Mouse (Mus musculus) intestine, embryonic 16.5 days (tissue): ENCODE results near the gene Wdfy3. TPM values are rescaled to one million over a fixed set of nuclear protein-coding genes. Genes with fewer than 3 reads are reported as not detected.
"Not testable (repeated sequence)": the region's sequence is repeated elsewhere in the genome, so short reads cannot be mapped to it uniquely, and the experiment has no call there.

Experiments used
- ATAC-seq: fragments of 200-750 bp; cut with Nextera tagmentation; 2 replicates; pipeline ENCODE4 v1.8.0; 2017; ENCODE audit warnings: moderate TSS enrichment, moderate library complexity
- H3K27ac ChIP-seq: fragments of 300-500 bp; sonication (generic); 2 replicates; pipeline ENCODE4 v1.5.1; 2014; ENCODE audit warnings: mild to moderate bottlenecking, low read length
- H3K27me3 ChIP-seq: fragments of 300-500 bp; sonication (generic); replicated peaks from 2 replicates; pipeline ENCODE4 v1.6.1; 2014; ENCODE audit warnings: low read length, control low read depth, mixed read lengths; ENCODE audit not compliant: control insufficient read depth, insufficient read depth
- H3K36me3 ChIP-seq: fragments of 300-500 bp; sonication (generic); 2 replicates; pipeline ENCODE4 v1.6.1; 2014; ENCODE audit warnings: low read length, control low read depth; ENCODE audit not compliant: control insufficient read depth, insufficient read depth
- H3K4me1 ChIP-seq: fragments of 300-500 bp; sonication (generic); 2 replicates; pipeline ENCODE4 v1.6.1; 2014; ENCODE audit warnings: low read length, control low read depth, mixed read lengths; ENCODE audit not compliant: control insufficient read depth, insufficient read depth
- H3K4me2 ChIP-seq: fragments of 300-500 bp; sonication (generic); 2 replicates; pipeline ENCODE4 v1.6.1; 2014; ENCODE audit warnings: low read depth, low read length, control low read depth
- H3K4me3 ChIP-seq: fragments of 300-500 bp; sonication (generic); 2 replicates; pipeline ENCODE4 v1.5.1; 2014; ENCODE audit warnings: mild to moderate bottlenecking, low read length
- H3K9ac ChIP-seq: fragments of 300-500 bp; sonication (generic); 2 replicates; pipeline ENCODE4 v1.6.1; 2014; ENCODE audit warnings: low read depth, low read length
- H3K9me3 ChIP-seq: fragments of 300-500 bp; sonication (generic); 2 replicates; pipeline ENCODE4 v1.6.1; 2016; ENCODE audit warnings: low read length, control low read depth; ENCODE audit not compliant: control insufficient read depth
- WGBS: fragments of 180-500 bp; shearing (Covaris S2); extraction: QIAGEN DNeasy Blood & Tissue Kit; methylation state at CpG from one replicate; pipeline ENCODE4 v1.1.7; 2014; 5-methylcytosine and 5-hydroxymethylcytosine counted together
- polyA plus RNA-seq: library from polyadenylated mRNA; unstranded; fragments of >200 nt; fragmentation: Nextera tagmentation; extraction: Ambion mirVana; gene quantifications from 2 replicates; pipeline ENCODE4 v1.2.1, GENCODE M21; 2015

Gene Wdfy3
- polyA plus RNA-seq, 1 experiment from 2014 or later, result 7.5 TPM

DNA sequence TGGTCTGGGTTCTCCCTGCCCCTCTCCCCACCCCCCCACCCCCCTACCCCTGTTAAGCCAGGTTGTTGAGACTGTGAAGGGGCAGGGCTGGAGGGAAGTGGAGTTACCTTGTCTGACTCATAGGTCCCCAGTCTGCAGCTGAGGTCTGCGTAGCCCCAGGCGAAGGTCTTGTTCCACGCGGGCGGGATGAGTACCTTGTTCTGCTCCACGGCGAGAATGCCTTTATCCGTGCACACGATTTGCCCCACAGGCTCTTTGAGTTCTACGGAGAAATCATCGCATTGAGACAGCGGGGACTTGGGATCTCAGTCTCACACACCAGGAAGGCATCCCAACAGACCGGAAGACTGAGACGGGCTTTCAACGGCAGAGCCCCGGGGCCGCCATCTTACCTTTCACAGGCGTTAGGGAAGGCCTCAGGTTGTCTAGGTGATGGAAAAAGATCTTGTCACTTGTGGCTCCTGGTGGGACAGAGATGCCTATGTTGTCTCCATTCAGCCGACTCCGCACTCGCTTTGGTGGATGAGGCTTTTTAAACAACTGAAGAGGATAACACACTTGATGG lies 217.5 kb downstream of the Wdfy3 start:
- no peak for ATAC-seq
- WGBS, result 97% methylated on average over 21 of the region's 21 CpGs

GRCm38 (mm10) chr5:101851133-101851532 lies 218.6 kb downstream of the Wdfy3 start:
- Histone ChIP-seq H3K9ac (no peak overlapping the region), H3K27me3 (no peaks in the 10 kb centered on the region), H3K36me3 (peaks cover 40% of the 10 kb centered on the region), H3K4me3 (no peak overlapping the region), H3K4me2 (no peak overlapping the region), H3K4me1 (no peaks in the 10 kb centered on the region), H3K27ac (no peak overlapping the region), H3K9me3 (no peaks in the 10 kb centered on the region)
- no peak for ATAC-seq
- 75% methylated on average over 7 of the region's 7 CpGs for WGBS

More for the DNA sequence above, 217.5 kb downstream of the Wdfy3 start:
- H3K9me3 ChIP-seq, result no peaks in the 10 kb centered on the region
- no peaks in the 10 kb centered on the region for H3K4me1 ChIP-seq
- no peak overlapping the region for H3K9ac ChIP-seq
- no peak overlapping the region for H3K4me2 ChIP-seq
- no peaks in the 10 kb centered on the region for H3K27me3 ChIP-seq
- H3K4me3 ChIP-seq, result no peak overlapping the region
- H3K36me3 ChIP-seq, result peaks cover 35% of the 10 kb centered on the region
- no peak overlapping the region for H3K27ac ChIP-seq

DNA sequence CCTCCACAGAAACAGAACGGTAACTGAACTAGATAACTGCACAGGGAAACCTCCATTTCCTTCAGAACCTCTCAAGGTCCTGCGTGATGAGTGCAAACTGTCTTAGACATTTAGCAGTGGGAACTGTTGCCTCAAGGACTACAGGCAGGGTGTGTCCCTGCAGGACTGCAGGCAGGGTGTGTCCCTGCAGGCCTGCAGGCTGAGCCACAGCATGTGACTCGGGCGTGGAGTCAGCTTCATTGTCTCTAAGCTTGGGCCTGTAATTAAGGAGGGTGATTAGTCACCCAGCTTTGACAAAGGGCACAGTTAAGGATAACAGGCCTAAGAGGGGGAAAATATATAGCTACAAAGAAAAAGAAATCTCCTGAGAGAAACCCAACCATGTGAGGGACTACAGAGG lies 222.0 kb downstream of the Wdfy3 start:
- H3K27me3 ChIP-seq, result no peaks in the 10 kb centered on the region
- H3K4me2 ChIP-seq, result no peak overlapping the region
- H3K9me3 ChIP-seq, result no peaks in the 10 kb centered on the region
- WGBS, result 51% methylated on average over 4 of the region's 4 CpGs
- H3K4me3 ChIP-seq, result no peak overlapping the region
- no peak overlapping the region for H3K9ac ChIP-seq
- H3K36me3 ChIP-seq, result peaks cover 22% of the 10 kb centered on the region
- ATAC-seq, result peak; percentile 91
- H3K27ac ChIP-seq, result no peak overlapping the region
- H3K4me1 ChIP-seq, result no peaks in the 10 kb centered on the region

GRCm38 (mm10) chr5:101847323-101847722 lies 222.4 kb downstream of the Wdfy3 start:
- Histone ChIP-seq H3K27me3 (no peaks in the 10 kb centered on the region), H3K9me3 (no peaks in the 10 kb centered on the region), H3K4me3 (no peak overlapping the region), H3K4me2 (no peak overlapping the region), H3K27ac (no peak overlapping the region), H3K9ac (no peak overlapping the region), H3K4me1 (no peaks in the 10 kb centered on the region), H3K36me3 (peaks cover 20% of the 10 kb centered on the region)
- WGBS, result 84% methylated on average over 7 of the region's 7 CpGs
- ATAC-seq, result peak; percentile 42

- no peak overlapping the region for H3K4me2 ChIP-seq
- no peak overlapping the region for H3K9ac ChIP-seq
- 91% methylated on average over 8 of the region's 8 CpGs for WGBS
- peaks cover 29% of the 10 kb centered on the region for H3K36me3 ChIP-seq
- H3K4me1 ChIP-seq, result no peaks in the 10 kb centered on the region
- no peaks in the 10 kb centered on the region for H3K9me3 ChIP-seq
- H3K27ac ChIP-seq, result no peak overlapping the region
- ATAC-seq, result peak; percentile 48
- H3K27me3 ChIP-seq, result no peaks in the 10 kb centered on the region
- no peak overlapping the region for H3K4me3 ChIP-seq
These were observed 223.8 kb downstream of the Wdfy3 start for GRCm38 (mm10) chr5:101845930-101846329.

GRCm38 (mm10) chr5:101845011-101845410 lies 224.7 kb downstream of the Wdfy3 start:
- Histone ChIP-seq H3K36me3 (peaks cover 33% of the 10 kb centered on the region), H3K4me1 (no peaks in the 10 kb centered on the region), H3K27ac (no peak overlapping the region), H3K4me3 (no peak overlapping the region), H3K9ac (no peak overlapping the region), H3K4me2 (no peak overlapping the region), H3K27me3 (no peaks in the 10 kb centered on the region), H3K9me3 (no peaks in the 10 kb centered on the region)
- no peak for ATAC-seq
- 93% methylated on average over 14 of the region's 14 CpGs for WGBS

- Histone ChIP-seq H3K9me3 (no peaks in the 10 kb centered on the region), H3K4me1 (no peaks in the 10 kb centered on the region), H3K4me2 (no peak overlapping the region), H3K27me3 (no peaks in the 10 kb centered on the region), H3K27ac (no peak overlapping the region), H3K36me3 (peaks cover 23% of the 10 kb centered on the region; the same call in 1 of the 2 replicates), H3K4me3 (no peak overlapping the region), H3K9ac (no peak overlapping the region)
- WGBS, result 97% methylated on average over 5 of the region's 5 CpGs
- ATAC-seq, result no peak
These were observed 229.2 kb downstream of the Wdfy3 start for GRCm38 (mm10) chr5:101840476-101840875.

- not testable (repeated sequence) for H3K4me1 ChIP-seq, H3K27ac ChIP-seq, H3K4me2 ChIP-seq, H3K4me3 ChIP-seq, H3K9ac ChIP-seq, H3K27me3 ChIP-seq, H3K9me3 ChIP-seq, ATAC-seq
- peaks cover 26% of the 10 kb centered on the region; the same call in 1 of the 2 replicates for H3K36me3 ChIP-seq
- WGBS, result 94% methylated on average over 2 of the region's 2 CpGs
These were observed 232.1 kb downstream of the Wdfy3 start for GRCm38 (mm10) chr5:101837605-101838004.

- H3K9me3 ChIP-seq, result no peaks in the 10 kb centered on the region
- H3K4me1 ChIP-seq, result no peaks in the 10 kb centered on the region
- no peak overlapping the region for H3K9ac ChIP-seq
- H3K27ac ChIP-seq, result no peak overlapping the region
- peaks cover 16% of the 10 kb centered on the region; the same call in 1 of the 2 replicates for H3K36me3 ChIP-seq
- H3K4me3 ChIP-seq, result no peak overlapping the region
- WGBS, result 97% methylated on average over 11 of the region's 11 CpGs
- ATAC-seq, result no peak
- H3K4me2 ChIP-seq, result no peak overlapping the region
- no peaks in the 10 kb centered on the region for H3K27me3 ChIP-seq
These were observed 233.5 kb downstream of the Wdfy3 start for GRCm38 (mm10) chr5:101836221-101836620.

- Histone ChIP-seq H3K4me2 (no peak overlapping the region), H3K27me3 (no peaks in the 10 kb centered on the region), H3K9ac (no peak overlapping the region), H3K4me1 (0 out of 2 replicates have a peak, but pooled peaks cover 6% of the 10 kb centered on the region), H3K36me3 (peaks cover 10% of the 10 kb centered on the region; the same call in 1 of the 2 replicates), H3K9me3 (no peaks in the 10 kb centered on the region), H3K27ac (no peak overlapping the region), H3K4me3 (no peak overlapping the region)
- no peak for ATAC-seq
- WGBS, result 76% methylated on average over 8 of the region's 8 CpGs
These were observed 235.8 kb downstream of the Wdfy3 start for GRCm38 (mm10) chr5:101833875-101834274.
